Mouse (Mus musculus): ENCODE measurements at regions not wholly inside any gene's neighbourhood (a gene's known extent, or its start where the extent isn't known, plus 50 kb on each side); places are given as distances from the start of the nearest gene placed in this dataset.

GRCm38 (mm10) chr6:122394160-122394559, 53.8 kb upstream of the Phc1 start:
- no peak for DNase-seq (ENCODE audit: low spot score)

- no peak for DNase-seq (ENCODE audit: low spot score)
Observed at GRCm38 (mm10) chr6:122393231-122393881, 53.0 kb upstream of the Phc1 start.

GRCm38 (mm10) chr6:122391725-122392667, 51.6 kb upstream of the Phc1 start:
- peak; percentile 44 for DNase-seq (ENCODE audit: low spot score)

- no peak for DNase-seq (ENCODE audit: low spot score)
Observed at GRCm38 (mm10) chr6:122391126-122391525, 50.8 kb upstream of the Phc1 start.

GRCm38 (mm10) chr6:122390720-122391119, 50.4 kb upstream of the Phc1 start:
- no peak for DNase-seq (ENCODE audit: low spot score)
